Mouse (Mus musculus) brain, embryonic 14.5 days (tissue): ENCODE measurements around the gene Omp.

Experiments used
- CTCF ChIP-seq: fragments of 200-500 bp; IDR thresholded peaks from 2 replicates; pipeline ENCODE4 v1.5.1; 2012; ENCODE audit warnings: inconsistent platforms, mild to moderate bottlenecking, moderate library complexity, borderline replicate concordance; ENCODE audit not compliant: insufficient read depth, insufficient read length; ENCODE audit errors: extremely low read depth
- POLR2A ChIP-seq: fragments of 200-500 bp; IDR thresholded peaks from 2 replicates; pipeline ENCODE4 v1.6.1; 2012; ENCODE audit warnings: mild to moderate bottlenecking, inconsistent platforms, borderline replicate concordance; ENCODE audit not compliant: poor library complexity, insufficient read depth, insufficient read length, severe bottlenecking; ENCODE audit errors: extremely low read depth

DNA sequence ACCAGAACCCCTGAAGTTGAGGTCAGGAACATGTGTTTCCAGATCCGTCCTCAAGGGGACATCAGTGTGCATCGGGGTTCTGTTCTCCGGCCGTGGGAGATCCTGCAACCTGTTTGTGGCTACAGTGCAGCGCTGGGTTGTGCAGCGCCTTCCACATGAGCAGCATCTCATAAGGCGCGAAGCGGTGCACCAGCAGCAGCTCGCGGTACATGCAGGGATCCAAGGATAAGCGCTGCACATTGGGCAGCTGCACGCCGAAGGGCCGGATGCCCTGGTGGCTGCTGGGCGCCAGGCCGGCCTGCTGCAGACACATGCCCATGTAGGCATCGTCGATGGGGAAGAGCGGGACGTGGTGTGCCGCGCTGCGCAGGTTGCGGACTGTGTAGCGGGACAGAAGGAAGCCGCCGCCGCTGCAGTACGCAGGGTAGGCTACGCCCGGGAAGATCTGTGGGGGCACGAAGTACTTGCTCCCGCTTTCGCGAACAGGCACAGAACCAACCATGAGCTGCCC, 48.3 kb upstream of the Omp start:
- peak; percentile 49; the same call in 1 of the 2 replicates for TF ChIP-seq CTCF
- no peak for TF ChIP-seq POLR2A
